Mouse (Mus musculus) frontal cortex, postnatal 36 days (tissue): ENCODE results near the gene Anxa11.
"Not testable (repeated sequence)": the region's sequence is repeated elsewhere in the genome, so short reads cannot be mapped to it uniquely, and the experiment has no call there.

Source experiments
- DNase-seq, 2 experiments: peaks; one replicate each; pipeline ENCODE4 v3.0.0; 2022; ENCODE audit warnings: low spot score in 2 of 2

Gene Anxa11

DNA sequence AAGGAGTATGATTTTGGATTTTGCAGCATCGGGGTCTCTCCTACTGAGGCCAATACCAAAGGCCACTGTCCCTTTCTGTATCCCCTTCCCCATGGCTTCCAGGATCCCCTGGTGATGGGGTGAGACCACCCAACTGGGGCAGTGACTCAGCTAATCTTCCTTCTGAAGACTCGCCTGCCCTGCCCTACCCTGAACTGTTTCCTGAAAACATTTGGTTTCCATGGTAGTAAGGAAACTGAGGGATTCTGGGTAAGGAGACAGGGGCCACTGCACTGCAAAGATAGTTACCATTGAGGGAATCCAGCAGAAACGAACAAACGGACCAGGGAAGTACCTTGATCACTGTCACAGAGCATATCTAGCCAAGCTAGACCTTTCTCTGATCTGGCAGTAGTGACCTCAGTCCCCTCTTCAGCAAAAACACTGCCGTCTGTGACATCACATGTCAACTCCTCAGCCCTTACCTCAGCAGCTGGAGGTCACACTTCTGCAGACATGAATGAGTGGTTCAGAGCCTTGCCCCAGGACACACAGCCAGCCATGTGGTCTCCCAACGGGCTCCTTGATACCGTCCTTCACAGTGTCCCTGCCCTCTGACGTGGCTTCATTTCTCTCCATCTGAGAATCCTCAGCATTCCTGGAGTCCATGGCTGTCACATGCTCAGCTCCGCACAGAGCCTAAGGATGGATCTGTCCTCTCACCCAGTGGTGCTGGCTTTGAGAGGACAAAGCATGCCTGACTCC, 27.4 kb downstream of the Anxa11 start:
- DNase-seq = no peak

DNA sequence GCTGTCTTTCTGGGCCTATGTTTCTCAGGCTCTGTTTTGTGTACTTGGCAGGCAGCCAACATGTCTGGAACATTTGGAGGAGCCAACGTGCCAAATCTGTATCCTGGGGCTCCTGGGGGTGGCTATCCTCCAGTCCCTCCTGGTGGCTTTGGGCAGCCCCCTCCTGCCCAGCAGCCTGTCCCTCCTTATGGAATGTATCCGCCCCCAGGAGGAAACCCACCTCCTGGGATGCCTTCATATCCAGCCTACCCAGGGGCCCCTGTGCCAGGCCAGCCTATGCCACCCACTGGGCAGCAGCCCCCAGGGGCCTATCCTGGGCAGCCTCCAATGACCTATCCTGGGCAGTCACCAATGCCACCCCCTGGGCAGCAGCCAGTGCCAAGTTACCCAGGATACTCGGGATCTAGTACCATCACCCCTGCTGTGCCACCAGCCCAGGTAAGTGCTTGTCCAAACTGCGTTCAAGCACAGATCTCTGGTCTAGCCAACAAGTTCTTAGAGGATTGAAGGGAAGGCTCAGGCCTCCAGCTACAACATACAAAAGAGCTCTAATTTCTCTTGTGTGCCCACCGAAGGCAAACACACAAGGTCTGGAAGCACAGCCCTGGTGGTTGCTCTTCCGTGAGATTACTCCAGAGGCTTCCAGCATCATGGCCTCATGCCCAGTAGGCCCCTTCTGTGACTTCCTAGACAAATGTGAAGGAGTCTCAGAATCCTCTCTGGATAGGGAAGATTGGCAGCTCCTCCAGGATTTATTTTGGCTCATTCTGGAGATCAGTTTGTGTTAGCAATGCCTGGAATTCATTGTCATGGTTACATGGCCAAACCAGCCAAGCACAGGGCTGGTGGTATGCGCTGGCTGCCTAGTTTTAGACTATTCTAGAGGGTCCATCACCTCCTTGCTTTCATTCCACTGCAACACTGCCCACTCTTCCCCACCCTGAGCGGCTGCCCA, 30.8 kb downstream of the Anxa11 start:
- DNase-seq = peak; percentile 38 to 50

DNA sequence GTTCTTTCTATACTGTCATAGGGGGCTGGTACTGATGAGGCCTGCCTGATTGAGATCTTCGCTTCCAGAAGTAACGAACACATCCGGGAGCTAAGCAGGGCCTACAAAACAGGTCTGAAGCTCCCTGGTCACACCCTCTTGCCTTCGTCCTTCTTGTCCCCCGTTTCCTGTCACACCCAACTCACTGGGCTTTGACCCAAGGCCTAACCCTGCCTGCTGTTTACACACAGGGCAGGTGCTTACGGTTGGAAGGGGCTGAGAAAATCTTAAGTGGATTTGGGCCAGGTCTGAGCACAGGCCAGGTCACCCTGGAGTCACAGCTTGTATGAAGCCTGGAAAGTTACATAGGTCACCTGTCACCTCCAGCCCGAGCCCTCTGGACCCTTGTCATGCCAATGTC, 34.7 kb downstream of the Anxa11 start:
- DNase-seq = not testable (repeated sequence)

DNA sequence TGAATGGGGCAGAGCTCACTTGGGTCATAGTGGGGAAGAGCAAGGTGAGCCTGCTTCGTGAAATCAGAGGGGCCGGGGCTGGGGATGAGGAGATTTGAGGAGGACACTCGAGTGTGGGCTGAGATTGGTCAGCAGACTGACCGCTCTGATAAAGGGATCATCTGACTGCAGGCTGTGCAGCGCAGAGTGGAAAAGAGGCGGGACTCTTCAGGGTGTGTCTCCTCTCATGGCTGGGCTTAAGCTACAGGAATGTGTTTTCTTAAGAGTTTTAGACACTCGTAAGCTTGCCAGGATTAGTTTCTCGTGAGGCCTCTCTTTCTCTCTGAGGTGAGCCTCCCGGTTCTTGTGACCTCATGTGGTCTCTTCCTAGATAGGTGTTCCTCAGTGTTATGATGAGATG, 39.8 kb downstream of the Anxa11 start:
- DNase-seq = not testable (repeated sequence)

DNA sequence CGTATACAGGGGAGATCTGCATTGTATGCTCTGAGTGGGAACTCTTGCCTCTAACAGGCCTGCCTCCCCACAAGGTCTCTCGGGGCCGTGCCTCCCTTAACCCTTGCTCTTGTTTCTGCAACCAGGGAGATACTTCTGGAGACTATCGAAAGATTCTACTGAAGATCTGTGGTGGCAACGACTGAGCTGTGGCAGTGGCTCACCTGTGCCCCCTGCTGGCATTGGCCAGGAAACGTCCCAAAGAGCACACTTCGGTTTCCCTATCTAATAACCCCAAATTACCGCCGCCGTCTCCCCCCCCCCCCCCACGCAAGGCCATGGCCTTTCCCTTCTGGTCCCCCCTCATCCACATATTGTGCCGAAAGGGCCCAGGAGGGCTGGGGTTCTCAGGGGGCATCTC, 43.9 kb downstream of the Anxa11 start:
- DNase-seq = not testable (repeated sequence)

DNA sequence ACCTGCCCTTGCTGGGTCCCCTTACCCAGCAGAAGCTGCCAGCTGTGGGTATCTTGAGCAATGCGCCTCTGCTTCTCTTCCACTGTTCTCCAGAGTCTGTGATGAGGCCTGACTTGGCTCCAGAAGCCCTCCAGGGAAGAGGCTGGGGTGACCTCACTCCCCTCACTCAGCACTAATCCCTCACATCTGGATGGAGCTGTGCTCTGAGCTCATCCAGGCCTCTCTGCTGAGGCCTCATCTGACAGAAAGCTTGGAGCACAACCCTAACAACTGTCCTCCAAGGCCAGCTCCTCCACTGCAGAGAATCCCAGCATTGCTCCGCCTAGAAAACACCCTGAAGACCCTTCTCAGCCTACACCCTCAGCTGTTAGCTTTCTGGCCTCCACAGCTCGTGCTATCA, 52.6 kb downstream of the Anxa11 start:
- not testable (repeated sequence) for DNase-seq

DNA sequence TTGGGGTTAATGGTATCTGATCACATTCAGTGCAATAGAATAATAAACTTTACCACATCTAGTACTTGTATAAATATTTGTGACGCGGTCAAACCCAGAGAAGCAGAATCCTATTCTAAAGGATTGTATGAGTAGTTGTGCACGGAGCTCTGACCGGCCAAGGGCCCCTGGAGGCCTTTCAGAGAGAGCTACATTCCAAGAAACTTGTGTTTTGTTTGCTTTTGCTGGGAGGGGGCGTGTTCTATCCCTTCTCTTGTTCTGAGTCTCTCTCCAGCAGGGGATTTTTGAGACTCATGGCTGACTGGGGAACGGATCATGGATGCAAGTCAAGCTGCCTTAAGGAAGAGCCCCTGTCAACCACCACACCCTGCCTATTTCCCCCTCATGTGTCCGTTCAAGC, 53.7 kb downstream of the Anxa11 start:
- not testable (repeated sequence) for DNase-seq

DNA sequence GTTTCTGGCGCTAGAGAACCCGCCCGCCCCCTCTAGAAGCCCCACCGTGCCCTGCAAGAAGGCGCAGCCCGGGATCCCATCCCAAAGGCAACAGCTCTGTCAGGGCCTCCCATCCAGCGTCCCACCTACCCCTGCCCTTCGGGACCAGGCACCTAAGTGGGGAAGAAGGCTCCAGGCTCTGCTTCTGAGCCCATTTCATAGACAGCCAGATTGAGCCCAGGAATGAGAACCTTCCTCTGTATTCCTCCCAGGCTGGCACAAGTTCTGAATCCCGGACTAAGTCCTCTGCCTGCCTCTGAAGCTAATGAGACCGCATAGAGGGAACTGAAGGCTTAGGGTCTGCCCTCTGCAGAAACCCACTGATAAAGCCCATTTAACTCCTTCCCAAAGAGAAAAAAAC, 61.0 kb downstream of the Anxa11 start, which contains the start of gene Plac9a:
Gene Plac9a, minus strand, starts transcription at position 101 of the 400 bp plus-strand sequence.
- not testable (repeated sequence) for DNase-seq

DNA sequence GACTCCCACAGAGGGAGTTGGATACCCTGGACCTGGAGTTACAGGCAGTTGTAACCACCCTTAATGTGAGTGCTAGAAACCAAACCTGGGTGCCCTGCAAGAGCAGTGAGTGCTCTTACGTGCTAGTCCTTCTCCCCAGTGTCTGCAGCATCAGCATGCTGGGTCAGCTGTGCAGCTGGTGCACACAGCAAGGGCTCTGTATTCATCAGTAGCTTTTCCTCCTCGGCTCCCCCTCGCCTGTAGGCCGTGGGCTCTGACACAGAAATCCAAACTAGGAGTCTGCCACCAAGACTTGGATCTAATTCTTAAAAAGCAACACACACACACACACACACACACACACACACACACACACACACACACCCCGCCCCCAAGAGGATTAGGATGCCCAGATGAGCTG, 63.3 kb downstream of the Anxa11 start:
- peak in 1 of 2 experiments; percentile 6 for DNase-seq

DNA sequence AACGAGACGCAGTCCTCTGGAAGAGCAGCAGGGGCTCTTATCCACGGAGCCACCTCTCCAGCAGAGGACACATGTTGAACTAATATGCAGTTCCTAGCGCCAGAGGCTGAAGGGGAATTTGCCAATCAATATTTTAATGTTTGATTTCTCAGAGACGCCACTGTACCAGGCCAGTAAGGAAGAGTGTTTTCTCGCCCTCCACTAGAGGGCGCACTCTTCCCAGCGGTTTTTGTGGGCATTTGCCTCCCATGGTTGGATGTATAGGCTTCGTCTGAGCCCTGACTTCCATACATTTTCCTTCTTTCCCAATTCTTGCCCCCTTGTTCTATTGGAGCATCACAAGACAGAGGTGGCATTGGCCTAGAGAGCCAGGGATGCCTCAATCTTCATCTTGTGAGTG, 65.3 kb downstream of the Anxa11 start:
- DNase-seq = not testable (repeated sequence)

DNA sequence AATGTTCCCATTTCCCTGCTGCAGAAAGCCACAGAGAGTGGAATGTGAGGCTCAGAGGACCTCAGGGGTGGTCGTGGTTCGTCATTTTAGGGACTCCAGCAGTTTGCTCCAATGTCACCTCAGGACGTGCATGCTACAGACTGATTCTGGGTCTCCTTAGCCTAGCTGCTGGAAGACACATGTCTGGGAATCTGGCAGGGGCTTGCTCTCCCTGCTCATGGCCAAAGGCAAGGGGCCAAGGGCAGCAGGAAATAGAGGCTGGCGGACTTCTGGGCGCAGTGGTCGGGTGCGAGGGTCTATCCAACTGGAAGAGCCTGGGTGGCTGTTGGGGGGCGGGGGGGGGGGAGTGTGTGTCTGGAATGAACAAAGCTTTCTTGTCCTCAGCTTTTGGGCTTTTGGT, 67.0 kb downstream of the Anxa11 start:
- not testable (repeated sequence) for DNase-seq

DNA sequence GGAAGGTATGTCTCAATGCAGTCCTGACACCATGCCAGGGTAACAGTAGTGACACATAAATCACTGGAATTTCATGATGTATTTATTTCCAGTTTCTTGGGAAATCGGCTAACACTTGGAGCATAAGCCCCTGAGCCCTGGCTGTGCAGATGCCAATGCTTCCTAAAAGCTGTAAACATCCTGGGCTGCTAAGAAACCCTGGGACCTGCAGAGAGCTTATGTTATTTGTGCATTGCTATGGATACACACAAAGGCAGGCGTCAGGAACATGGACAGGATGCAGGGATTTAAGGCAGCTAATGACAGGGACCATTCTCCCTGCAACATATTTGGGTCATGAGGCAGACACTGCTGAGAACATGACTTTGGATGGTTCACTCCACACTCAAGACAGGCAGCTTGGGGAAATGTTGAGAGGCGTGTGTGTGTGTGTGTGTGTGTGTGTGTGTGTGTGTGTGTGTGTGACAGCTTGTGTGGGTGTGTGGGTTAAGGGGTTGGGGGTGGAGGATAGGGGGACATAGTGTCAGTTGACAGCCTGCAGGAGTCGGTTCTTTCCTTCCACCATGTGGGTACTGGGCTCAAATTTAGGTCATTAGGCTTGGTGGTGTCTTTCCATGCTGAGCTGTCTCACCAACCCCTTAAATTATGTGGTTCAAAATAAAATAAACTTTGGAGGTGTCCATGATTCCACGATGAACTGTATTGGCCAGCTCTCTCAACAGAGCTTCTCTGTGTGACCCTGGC, 76.6 kb downstream of the Anxa11 start:
- not testable (repeated sequence) for DNase-seq

DNA sequence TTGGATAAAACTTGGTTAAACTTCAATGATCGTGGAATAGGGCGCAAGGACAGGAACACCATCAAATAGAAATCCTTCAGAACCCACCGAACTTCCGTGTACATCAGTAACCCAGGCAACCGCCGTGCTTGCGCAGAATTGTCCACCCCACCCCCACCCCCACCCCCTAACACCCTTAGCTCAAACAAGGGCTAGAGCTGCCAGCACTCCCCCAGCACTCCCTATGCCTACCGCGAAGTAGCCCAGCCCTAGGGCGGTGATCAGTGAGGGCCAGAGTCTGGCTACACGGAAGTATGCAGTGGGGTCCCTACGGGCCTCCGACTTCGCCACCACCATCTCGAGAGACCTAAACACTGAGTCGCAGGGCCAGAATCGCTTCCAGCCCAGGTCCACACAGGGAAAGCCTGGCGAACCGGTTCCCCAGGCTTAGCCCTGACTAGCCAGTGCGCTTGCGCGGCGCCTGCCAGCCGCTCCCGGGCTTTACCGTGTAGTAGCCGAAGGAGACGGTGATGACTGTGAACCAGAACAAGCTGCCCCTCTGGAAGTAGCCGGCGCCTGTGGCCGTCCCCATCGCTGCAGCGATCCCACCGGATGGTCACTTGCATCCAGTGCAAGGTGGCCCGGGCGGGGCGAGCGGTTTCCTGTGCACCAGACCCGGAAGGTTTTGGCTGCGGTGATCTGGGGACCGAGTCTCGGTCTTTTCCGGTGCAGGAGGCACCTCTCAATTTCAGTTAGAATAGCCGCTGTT, 85.0 kb downstream of the Anxa11 start:
- DNase-seq = not testable (repeated sequence)

DNA sequence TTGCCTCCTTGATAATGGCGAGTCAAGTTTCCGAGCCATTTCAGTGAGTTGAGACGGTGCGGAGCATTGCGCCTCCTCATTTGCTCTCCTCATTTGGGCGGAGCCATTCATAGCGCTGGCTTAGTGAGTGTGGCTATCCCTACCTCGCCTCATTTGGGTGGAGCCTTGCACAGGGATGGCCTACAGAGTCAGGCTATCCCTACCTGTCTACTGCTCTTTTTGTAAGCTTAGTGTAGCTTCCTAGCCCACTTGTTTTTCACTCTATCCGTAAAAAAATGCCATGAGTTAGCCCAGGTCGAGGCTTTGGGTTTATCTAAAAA, 85.6 kb downstream of the Anxa11 start, which contains the start of gene Tmem254a:
Gene Tmem254a, minus strand, starts transcription at position 111 of the 320 bp plus-strand sequence.
- DNase-seq = not testable (repeated sequence)
